Mouse (Mus musculus): ENCODE data around the gene Smg5. TPM values are rescaled to one million over a fixed set of nuclear protein-coding genes. Genes with fewer than 3 reads are reported as not detected.
A peak's percentile ranks its signal among the peaks of the same experiment; 100 is the strongest.
"Not testable (repeated sequence)": the region's sequence is repeated elsewhere in the genome, so short reads cannot be mapped to it uniquely, and the experiment has no call there.

Smg5 gene
- polyA plus RNA-seq, 1 experiment from 2014 or later = 83.3 TPM

DNA sequence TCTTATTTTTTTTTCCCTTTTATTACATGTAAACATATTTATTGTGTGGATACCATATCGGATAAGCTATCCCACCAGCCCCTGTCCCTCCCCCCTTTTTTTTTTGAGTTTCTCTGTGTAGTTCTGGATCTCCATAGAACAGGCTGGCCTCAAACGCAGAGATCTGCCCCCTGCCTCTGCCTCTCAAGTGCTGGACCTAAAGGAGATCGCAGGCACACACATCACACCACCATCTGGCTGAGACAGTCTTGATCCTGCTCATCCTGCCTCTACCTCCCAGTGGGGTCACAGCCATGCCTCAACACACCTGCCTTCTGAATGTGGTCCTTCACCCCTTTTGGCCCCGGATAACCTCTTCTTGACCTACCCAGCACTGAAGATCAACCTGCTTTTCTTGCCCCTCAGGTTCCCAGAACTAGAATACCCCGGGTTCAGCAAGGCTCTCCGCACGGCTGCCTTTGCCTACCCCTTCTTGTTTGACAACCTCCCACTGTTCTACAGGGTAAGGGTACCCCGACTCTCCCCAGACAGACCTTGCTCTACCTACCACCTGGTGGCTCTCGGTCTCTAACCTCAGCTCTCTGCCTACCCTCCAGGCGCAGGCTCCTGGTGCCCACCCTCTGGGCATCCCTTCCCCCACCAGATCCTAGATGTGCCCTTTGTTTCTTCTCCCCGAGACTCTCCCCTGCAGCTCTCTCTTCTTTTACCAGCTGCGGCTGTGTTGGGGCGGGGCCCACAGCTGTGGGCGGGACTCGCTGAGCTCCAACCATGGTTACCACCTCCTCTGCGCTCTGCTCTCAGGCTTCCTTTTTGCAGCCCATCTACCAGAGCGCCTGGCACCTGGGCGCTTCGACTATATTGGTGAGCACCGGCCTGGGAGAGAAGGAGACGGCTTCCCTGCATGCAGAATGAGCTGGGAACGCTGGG is 45.6 kb downstream of the Smg5 start:
- Histone ChIP-seq H3K4me2 (replicated peaks) (peak overlapping the region; percentile 47), H3K27ac (peak overlapping the region; percentile 79), H3K4me3 (peak overlapping the region; percentile 22), H3K9ac (peak overlapping the region; percentile 45; the same call in 1 of the 2 replicates)
- H3K9me3 ChIP-seq (replicated peaks); H3K27me3 ChIP-seq; H3K4me1 ChIP-seq; H3K36me3 ChIP-seq: not testable (repeated sequence)
- ATAC-seq (ENCODE audit: low FRiP score) = peak; percentile 92
- WGBS = 6% methylated on average over 19 of the region's 22 CpGs

DNA sequence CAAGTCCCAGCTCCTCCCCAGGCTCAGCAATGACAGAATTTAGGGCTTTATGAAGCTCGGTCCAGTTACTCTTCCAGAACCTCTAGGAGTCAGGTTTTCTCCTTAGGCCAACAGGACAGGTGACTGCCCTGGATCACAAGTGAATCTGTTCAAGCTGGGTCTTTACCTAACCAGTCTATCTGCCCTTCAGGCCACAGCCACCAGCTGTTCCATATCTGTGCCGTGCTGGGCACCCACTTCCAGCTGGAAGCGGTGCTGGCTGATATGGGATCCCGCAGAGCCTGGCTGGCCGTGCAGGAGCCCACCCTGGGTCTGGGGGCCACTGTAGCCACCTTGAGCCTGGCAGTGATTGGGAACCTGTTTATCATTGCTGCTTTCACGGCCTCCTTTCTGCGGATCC is 46.3 kb downstream of the Smg5 start:
- peak overlapping the region; percentile 47; the same call in 1 of the 2 replicates for H3K4me2 ChIP-seq (replicated peaks)
- H3K36me3 ChIP-seq; H3K27ac ChIP-seq; H3K4me1 ChIP-seq; H3K4me3 ChIP-seq; H3K9me3 ChIP-seq (replicated peaks); H3K27me3 ChIP-seq; H3K9ac ChIP-seq: not testable (repeated sequence)
- 20% methylated on average over 1 of the region's 7 CpGs for WGBS
- peak; percentile 55 for ATAC-seq (ENCODE audit: low FRiP score)

DNA sequence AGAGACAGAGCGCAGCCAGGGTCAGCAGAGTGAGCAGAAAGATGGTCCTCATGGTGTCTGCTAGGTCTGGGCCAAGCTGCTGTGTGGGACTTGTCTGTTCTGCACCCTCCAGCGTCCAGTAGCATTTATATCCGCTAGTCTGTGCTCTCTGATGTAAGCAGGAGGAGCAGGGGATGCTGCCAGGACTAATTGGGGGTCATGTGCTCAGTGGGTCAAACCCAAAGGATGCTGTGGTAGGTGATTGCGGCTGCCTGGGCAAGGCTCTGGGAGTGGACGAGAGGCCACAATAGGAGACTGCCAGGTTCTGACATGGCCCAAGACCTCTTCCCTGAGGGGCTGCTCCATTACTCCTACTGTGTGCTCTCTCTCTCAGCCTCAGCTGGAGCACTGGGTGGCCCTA is 48.3 kb downstream of the Smg5 start, which contains the start of gene Bglap:
Gene Bglap (minus strand): TSS at position 101 of the 400 bp plus-strand sequence.
- Histone ChIP-seq H3K4me1 (0 out of 2 replicates have a peak, but pooled peaks cover 4% of the 10 kb centered on the region), H3K27ac (no peak within 1 kb of the TSS), H3K36me3 (no peaks in the 10 kb centered on the region), H3K9ac (no peak within 1 kb of the TSS), H3K4me3 (no peak within 1 kb of the TSS), H3K27me3 (no peaks in the 10 kb centered on the region), H3K9me3 (replicated peaks) (no peaks in the 10 kb centered on the region), H3K4me2 (replicated peaks) (no peak within 1 kb of the TSS)
- WGBS = 76% methylated on average over 5 of the region's 5 CpGs
- no peak for ATAC-seq (ENCODE audit: low FRiP score)

DNA sequence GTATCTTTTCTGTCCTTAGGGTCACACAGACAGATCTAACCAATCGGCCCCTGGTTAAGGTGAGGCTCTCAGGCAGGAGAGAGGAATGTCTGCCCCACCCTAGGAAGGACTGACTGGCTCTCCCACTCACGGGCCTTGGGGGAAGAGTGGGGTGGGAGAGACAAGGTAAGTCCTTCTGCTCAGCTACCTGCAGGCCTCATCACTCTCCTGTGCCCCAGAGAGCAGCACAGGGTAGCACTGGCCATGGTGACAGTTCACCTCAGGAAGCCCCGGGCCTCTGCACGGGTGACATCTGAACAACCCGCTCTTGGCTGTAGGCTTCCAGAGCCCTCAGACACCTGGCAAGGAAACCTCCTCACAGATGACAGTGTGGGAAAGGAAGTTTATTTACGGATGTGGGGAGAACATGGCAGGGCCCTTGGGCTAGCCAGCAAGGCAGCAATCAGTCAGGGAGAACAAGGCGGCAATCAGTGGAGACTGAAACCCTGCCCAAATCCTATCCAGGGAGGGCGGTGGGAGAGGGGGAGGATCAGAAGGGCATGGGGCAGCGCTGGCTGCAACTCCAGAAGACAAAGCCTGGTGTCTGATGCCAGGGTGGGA is 57.8 kb downstream of the Smg5 start:
- 88% methylated on average over 9 of the region's 9 CpGs for WGBS
- H3K36me3 ChIP-seq = peaks cover 18% of the 10 kb centered on the region

DNA sequence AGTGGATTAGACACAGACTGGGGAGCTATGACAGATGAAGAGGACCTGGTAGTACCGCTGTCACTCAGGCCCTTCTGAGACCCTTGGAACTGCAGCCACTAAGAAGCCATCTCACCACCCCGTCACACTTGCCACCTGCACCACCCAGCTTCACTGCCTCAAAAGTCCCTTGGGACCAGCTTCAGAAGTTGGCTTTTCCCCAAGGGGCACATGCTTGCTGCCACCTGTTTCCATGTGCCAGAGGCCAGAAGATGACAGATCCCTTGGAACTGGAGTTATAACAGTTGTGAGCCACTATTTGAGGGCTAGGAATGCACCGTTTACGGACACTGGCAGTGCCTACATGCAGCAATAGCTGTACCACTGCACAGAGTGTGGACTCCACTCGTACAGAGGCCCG is 59.2 kb downstream of the Smg5 start:
- Histone ChIP-seq H3K27ac (no peak overlapping the region), H3K4me3 (no peak overlapping the region), H3K9me3 (replicated peaks) (no peaks in the 10 kb centered on the region), H3K9ac (no peak overlapping the region), H3K4me1 (no peaks in the 10 kb centered on the region), H3K4me2 (replicated peaks) (no peak overlapping the region), H3K27me3 (no peaks in the 10 kb centered on the region), H3K36me3 (peaks cover 15% of the 10 kb centered on the region)
- WGBS = 93% methylated on average over 6 of the region's 6 CpGs
- no peak for ATAC-seq (ENCODE audit: low FRiP score)

More for the DNA sequence above, 57.8 kb downstream of the Smg5 start:
- Histone ChIP-seq H3K4me3 (no peak overlapping the region), H3K4me2 (replicated peaks) (no peak overlapping the region), H3K9me3 (replicated peaks) (no peaks in the 10 kb centered on the region), H3K27ac (no peak overlapping the region), H3K4me1 (no peaks in the 10 kb centered on the region), H3K9ac (no peak overlapping the region), H3K27me3 (no peaks in the 10 kb centered on the region)
- no peak for ATAC-seq (ENCODE audit: low FRiP score)

DNA sequence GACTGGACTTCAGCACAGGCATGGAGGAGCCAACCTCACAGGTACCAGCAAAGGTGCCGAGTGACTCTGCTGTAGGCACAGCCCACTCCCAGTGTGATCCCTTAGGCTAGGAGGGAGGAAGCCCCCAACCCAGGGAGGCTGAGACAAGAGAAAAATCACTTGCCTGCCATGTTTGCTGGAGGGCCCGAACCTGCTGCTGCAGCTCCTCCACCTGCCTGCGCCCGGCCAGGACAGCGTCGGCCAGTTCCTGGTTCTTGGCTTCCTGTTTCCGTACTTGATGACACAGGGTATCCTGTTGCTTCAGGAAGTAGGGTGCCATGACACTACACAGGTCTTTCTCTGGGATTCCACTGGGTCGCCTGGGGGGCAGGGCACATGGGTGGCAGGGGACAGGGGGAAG is 59.7 kb downstream of the Smg5 start:
- Histone ChIP-seq H3K27ac (no peak overlapping the region), H3K4me1 (no peaks in the 10 kb centered on the region), H3K9ac (no peak overlapping the region), H3K9me3 (replicated peaks) (no peaks in the 10 kb centered on the region), H3K36me3 (peaks cover 14% of the 10 kb centered on the region), H3K4me2 (replicated peaks) (no peak overlapping the region), H3K4me3 (no peak overlapping the region), H3K27me3 (no peaks in the 10 kb centered on the region)
- no peak for ATAC-seq (ENCODE audit: low FRiP score)
- 91% methylated on average over 8 of the region's 8 CpGs for WGBS

DNA sequence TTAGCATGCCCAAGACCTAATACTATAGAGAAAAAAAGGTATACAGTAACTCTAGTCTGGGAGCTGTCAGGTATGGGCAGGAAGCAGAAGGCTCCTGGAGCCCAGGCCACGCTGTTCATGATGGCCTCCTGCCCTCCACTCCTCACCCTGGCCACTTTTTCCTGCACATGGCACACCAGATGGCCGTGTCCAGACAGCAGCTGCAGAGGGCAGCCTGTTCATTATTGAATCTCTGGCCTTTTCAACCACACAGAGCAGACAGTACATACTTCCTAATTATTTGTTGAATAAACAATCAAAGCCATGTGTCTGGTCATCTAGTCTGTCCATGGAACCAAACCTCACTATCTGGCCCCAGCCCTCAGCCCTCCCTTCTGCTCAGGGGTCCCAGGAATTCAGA is 62.6 kb downstream of the Smg5 start:
- WGBS = 74% methylated on average over 2 of the region's 2 CpGs
- H3K27me3 ChIP-seq = no peaks in the 10 kb centered on the region
- H3K9me3 ChIP-seq (replicated peaks) = no peaks in the 10 kb centered on the region
- H3K4me3 ChIP-seq = no peak overlapping the region
- no peak overlapping the region for H3K9ac ChIP-seq
- ATAC-seq (ENCODE audit: low FRiP score) = no peak
- H3K4me2 ChIP-seq (replicated peaks) = no peak overlapping the region
- peaks cover 14% of the 10 kb centered on the region for H3K36me3 ChIP-seq
- H3K27ac ChIP-seq = no peak overlapping the region
- no peaks in the 10 kb centered on the region for H3K4me1 ChIP-seq

DNA sequence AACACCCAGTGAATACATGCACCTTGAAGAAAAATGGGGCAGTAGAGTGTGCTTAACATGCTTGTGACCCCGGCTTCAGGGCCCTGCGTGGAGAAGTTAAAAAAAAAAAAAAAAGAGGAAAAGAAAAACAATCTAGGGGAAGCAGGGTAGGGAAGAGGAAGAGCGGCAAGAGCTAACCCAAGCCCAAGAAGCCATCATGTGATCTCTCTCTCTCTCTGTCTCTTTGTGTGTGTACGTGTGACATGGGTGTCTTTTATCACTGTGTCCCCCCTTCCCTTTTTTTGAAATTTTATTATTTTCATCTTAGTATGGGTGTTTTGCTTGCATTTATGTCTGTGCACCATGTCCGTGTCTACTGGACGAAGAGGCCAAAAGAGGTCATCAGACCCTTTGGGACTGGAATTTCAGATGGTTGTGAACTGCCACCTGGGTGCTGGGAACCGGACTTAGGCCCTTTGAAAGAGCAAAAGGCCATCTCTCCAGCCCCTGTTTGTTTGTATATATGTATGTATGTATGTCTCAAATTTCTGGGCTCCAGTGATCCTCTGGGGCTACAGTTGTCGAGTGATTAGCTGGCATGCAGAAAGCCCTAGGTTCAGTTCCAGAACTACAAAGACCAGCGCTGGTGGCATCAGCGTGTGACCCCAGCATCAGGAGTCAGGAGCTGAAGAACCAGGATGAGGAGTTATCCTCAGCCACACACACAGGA is 67.6 kb downstream of the Smg5 start:
- Histone ChIP-seq H3K36me3 (no peaks in the 10 kb centered on the region), H3K9ac (no peak overlapping the region), H3K4me3 (no peak overlapping the region), H3K27ac (no peak overlapping the region), H3K9me3 (replicated peaks) (no peaks in the 10 kb centered on the region), H3K4me1 (peaks cover 6% of the 10 kb centered on the region), H3K4me2 (replicated peaks) (no peak overlapping the region), H3K27me3 (no peaks in the 10 kb centered on the region)
- 95% methylated on average over 10 of the region's 10 CpGs for WGBS
- no peak for ATAC-seq (ENCODE audit: low FRiP score)

DNA sequence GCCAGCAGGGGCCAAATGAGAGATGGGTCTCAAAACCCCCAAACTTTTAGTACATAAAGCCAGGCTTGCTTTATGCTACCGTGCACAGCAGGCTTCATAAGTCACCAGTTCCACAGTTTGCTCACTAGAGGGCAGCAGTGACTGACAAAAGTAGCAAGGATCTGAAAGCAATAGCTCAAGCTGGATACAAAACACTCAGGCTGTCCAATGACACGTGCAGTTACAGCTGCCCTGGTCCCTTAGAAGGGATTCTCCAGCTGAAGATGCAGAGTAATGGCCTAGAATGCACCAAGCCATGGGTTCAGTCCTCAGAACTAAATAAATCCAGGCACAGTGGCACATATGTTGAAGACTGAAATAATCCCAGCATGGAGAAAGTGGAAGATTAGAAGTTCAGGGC is 71.0 kb downstream of the Smg5 start:
- Histone ChIP-seq H3K36me3 (peaks cover 6% of the 10 kb centered on the region; the same call in 1 of the 2 replicates), H3K9ac (no peak overlapping the region), H3K9me3 (replicated peaks) (no peaks in the 10 kb centered on the region), H3K4me3 (no peak overlapping the region), H3K27ac (no peak overlapping the region; the same call in 1 of the 2 replicates), H3K4me2 (replicated peaks) (no peak overlapping the region), H3K27me3 (no peaks in the 10 kb centered on the region), H3K4me1 (peaks cover 22% of the 10 kb centered on the region)
- peak; percentile 17; the same call in 1 of the 2 replicates for ATAC-seq (ENCODE audit: low FRiP score)
- WGBS = 2% methylated on average over 2 of the region's 2 CpGs

DNA sequence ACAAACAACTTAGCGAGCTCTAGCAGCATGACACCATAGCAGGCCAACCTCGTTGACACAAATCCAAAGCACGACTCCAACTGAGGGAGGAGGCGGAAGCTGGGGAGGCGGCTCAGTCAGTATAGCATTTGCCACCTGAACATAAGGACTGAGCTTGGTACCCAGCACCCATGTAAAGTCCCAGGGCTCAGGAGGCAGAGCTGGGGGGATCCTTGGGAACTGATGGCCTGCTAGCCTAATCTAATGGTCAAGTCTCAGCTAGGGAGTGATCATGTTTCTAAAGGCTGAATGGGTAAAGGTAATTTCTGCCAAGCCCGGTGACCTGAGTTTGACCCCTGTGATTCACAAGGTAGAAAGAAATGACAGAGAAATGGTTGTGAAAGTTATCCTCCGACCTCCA is 71.5 kb downstream of the Smg5 start:
- 50% methylated on average over 7 of the region's 7 CpGs for WGBS
- no peak overlapping the region for H3K9ac ChIP-seq
- H3K4me2 ChIP-seq (replicated peaks) = no peak overlapping the region
- no peaks in the 10 kb centered on the region for H3K9me3 ChIP-seq (replicated peaks)
- peaks cover 10% of the 10 kb centered on the region; the same call in 1 of the 2 replicates for H3K36me3 ChIP-seq
- H3K27ac ChIP-seq = no peak overlapping the region; the same call in 1 of the 2 replicates
- no peak for ATAC-seq (ENCODE audit: low FRiP score)
- peaks cover 22% of the 10 kb centered on the region for H3K4me1 ChIP-seq
- H3K4me3 ChIP-seq = no peak overlapping the region
- H3K27me3 ChIP-seq = no peaks in the 10 kb centered on the region

DNA sequence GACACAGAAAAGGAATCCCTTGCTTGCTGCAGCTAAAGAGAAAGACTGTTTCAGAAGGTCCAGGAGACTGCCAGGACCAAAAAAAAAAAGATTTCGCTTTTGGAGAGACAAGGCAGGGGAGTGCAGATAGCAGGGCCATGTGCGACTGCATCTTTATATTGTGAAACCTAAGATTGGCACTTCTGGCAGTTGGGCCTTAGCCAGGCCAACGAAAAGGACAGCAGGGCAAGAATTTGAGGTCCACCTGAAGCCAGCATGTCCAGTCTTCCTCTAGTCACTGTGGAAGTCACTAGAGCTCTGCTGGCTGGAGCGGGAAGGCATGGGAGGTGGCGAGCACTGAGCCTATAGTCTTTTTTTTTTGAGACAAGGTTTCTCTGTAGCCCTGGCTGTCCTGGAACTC is 72.9 kb downstream of the Smg5 start:
- peaks cover 24% of the 10 kb centered on the region for H3K36me3 ChIP-seq
- WGBS = 61% methylated on average over 5 of the region's 5 CpGs

More for the DNA sequence above, 72.9 kb downstream of the Smg5 start:
- Histone ChIP-seq H3K9ac (peak overlapping the region; percentile 86), H3K9me3 (replicated peaks) (no peaks in the 10 kb centered on the region), H3K4me2 (replicated peaks) (peak overlapping the region; percentile 72), H3K4me1 (peaks cover 22% of the 10 kb centered on the region), H3K27me3 (no peaks in the 10 kb centered on the region), H3K4me3 (peak overlapping the region; percentile 75), H3K27ac (no peak overlapping the region)
- no peak for ATAC-seq (ENCODE audit: low FRiP score)

Data from hindbrain, embryonic 12.5 days (tissue).